Comparison of ENCODE assay signal across 9 mouse cellular contexts in genomic region chr13:67844853-67845194, GRCm38 (mm10). TPM values are rescaled to one million over a fixed set of nuclear protein-coding genes. Genes with fewer than 3 reads are reported as not detected.
DNase-seq lines count a peak whose midpoint lies in the region; ATAC-seq and TF ChIP-seq lines count a peak whose summit lies in the region.
"Had no signal": no experiment of that assay in that cellular context is flagged by ENCODE, and none has a peak within 500 bp of the region (broad histone marks: within the 10 kb centered on the region; RNA-seq: fewer than 3 reads in every experiment).

No protein-coding gene starts in this region.

- ATAC-seq in neural tube, embryonic 11.5 days (ENCODE audit: insufficient read depth, low FRiP score, low TSS enrichment): peak; percentile 65
- no peak for ATAC-seq in liver, embryonic 11.5 days (replicated peaks; ENCODE audit: low FRiP score)

- no peaks in the 10 kb centered on the region for H3K36me3 ChIP-seq in neural tube, embryonic 11.5 days (ENCODE audit: control insufficient read depth, insufficient read depth, low read length)
- H3K36me3 ChIP-seq in liver, embryonic 11.5 days (ENCODE audit: control insufficient read depth, insufficient read depth, low read length): no peaks in the 10 kb centered on the region
- H3K36me3 ChIP-seq in thymus, adult 2 months (ENCODE audit: control insufficient read depth, insufficient read depth, low read length): no peaks in the 10 kb centered on the region

- no peak overlapping the region for H3K27ac ChIP-seq in neural tube, embryonic 11.5 days (ENCODE audit: low read depth, low read length)
- no peak overlapping the region for H3K27ac ChIP-seq in liver, embryonic 11.5 days (ENCODE audit: low read depth, low read length)
- no peak overlapping the region for H3K27ac ChIP-seq in thymus, adult 2 months (ENCODE audit: control insufficient read depth, insufficient read depth, low read length)

- no peaks in the 10 kb centered on the region for H3K9me3 ChIP-seq in neural tube, embryonic 11.5 days (ENCODE audit: control insufficient read depth, low read length)
- H3K9me3 ChIP-seq in liver, embryonic 11.5 days (ENCODE audit: control insufficient read depth, low read length): no peaks in the 10 kb centered on the region

- TF ChIP-seq POLR2A in thymus, adult 2 months (IDR thresholded peaks at IDR 0.05; ENCODE audit: control insufficient read depth, extremely low read depth, insufficient read depth, low read length, poor library complexity): no peak

- TF ChIP-seq CTCF in thymus, adult 2 months (IDR thresholded peaks at IDR 0.05; ENCODE audit: borderline replicate concordance, control insufficient read depth, extremely low read depth, insufficient read depth, low read length, poor library complexity): no peak

- H3K9ac ChIP-seq in neural tube, embryonic 11.5 days (ENCODE audit: low read length): no peak overlapping the region
- no peak overlapping the region for H3K9ac ChIP-seq in liver, embryonic 11.5 days (ENCODE audit: low read depth, low read length)

- peak overlapping the region; percentile 27 for H3K4me3 ChIP-seq in neural tube, embryonic 11.5 days (ENCODE audit: low read depth, low read length)
- H3K4me3 ChIP-seq in liver, embryonic 11.5 days (ENCODE audit: low read depth, low read length): peak overlapping the region; percentile 41
- no peak overlapping the region for H3K4me3 ChIP-seq in thymus, adult 2 months (ENCODE audit: control insufficient read depth, insufficient read depth, low read length)

- DNase-seq in cerebellum, adult 11 months: peak; percentile 16
- DNase-seq in cerebellum, postnatal 4 days (ENCODE audit: low spot score in 2 of 2): no peak
- DNase-seq in neural tube, embryonic 11.5 days (ENCODE audit: low spot score): peak; percentile 25
- DNase-seq in neural tube, embryonic 10.5 days (ENCODE audit: extremely low spot score, low spot score): no peak
- DNase-seq in liver, embryonic 11.5 days (ENCODE audit: low spot score): no peak
- no peak for DNase-seq in thymus, adult 2 months
- DNase-seq in adrenal gland, adult 2 months: no peak
- DNase-seq in frontal cortex, postnatal 14 days (ENCODE audit: low spot score in 2 of 2): no peak

- 23% methylated on average over 8 of the region's 8 CpGs for WGBS in neural tube, embryonic 11.5 days
- WGBS in liver, embryonic 11.5 days: 31% methylated on average over 8 of the region's 8 CpGs
- 58% methylated on average over 8 of the region's 8 CpGs for WGBS in thymus, adult 2 months

- no peaks in the 10 kb centered on the region for H3K27me3 ChIP-seq in neural tube, embryonic 11.5 days (ENCODE audit: control insufficient read depth, insufficient read depth, low read length)
- H3K27me3 ChIP-seq in liver, embryonic 11.5 days (replicated peaks; ENCODE audit: control insufficient read depth, insufficient read depth, low read length): no peaks in the 10 kb centered on the region
- H3K27me3 ChIP-seq in thymus, adult 2 months (ENCODE audit: control insufficient read depth, insufficient read depth, low read length): no peaks in the 10 kb centered on the region

- peak overlapping the region; percentile 40 for H3K4me2 ChIP-seq in neural tube, embryonic 11.5 days (ENCODE audit: low read depth)
- H3K4me2 ChIP-seq in liver, embryonic 11.5 days: peak overlapping the region; percentile 61

- H3K4me1 ChIP-seq in neural tube, embryonic 11.5 days (ENCODE audit: control insufficient read depth, insufficient read depth, low read length): no peaks in the 10 kb centered on the region
- H3K4me1 ChIP-seq in liver, embryonic 11.5 days (replicated peaks; ENCODE audit: control insufficient read depth, insufficient read depth, low read length): no peaks in the 10 kb centered on the region
- H3K4me1 ChIP-seq in thymus, adult 2 months (replicated peaks; ENCODE audit: control insufficient read depth, insufficient read depth, low read length): no peaks in the 10 kb centered on the region

RNA-seq across cellular contexts. Expression of gene Gm10037, which starts 13.9 kb away (rescaled TPM):
- polyA plus RNA-seq in neural tube, embryonic 11.5 days (2014; fragmentation: Nextera tagmentation; extraction: Ambion mirVana): 2.1 and 3.5 TPM in 2 replicates
- polyA plus RNA-seq in liver, embryonic 11.5 days (2014; fragmentation: Nextera tagmentation; extraction: Ambion mirVana): 0.71 and 0.96 TPM in 2 replicates
- polyA plus RNA-seq in thymus, adult 2 months (2012; rRNA removed): 0.34 TPM in 1 of 2 replicates, not detected in the other
- 1 to 10 TPM; 1.8 to 3.2 TPM for total RNA-seq in adrenal gland, adult 2 months (2021)
- not detected in 2 replicates for polyA plus RNA-seq in adrenal gland, adult 2 months (2012; rRNA removed)

RNA-seq across cellular contexts. Expression of gene BC048507, which starts 18.3 kb away (rescaled TPM):
- not detected in 2 replicates for polyA plus RNA-seq in neural tube, embryonic 11.5 days (2014; fragmentation: Nextera tagmentation; extraction: Ambion mirVana)
- not detected in 2 replicates for polyA plus RNA-seq in liver, embryonic 11.5 days (2014; fragmentation: Nextera tagmentation; extraction: Ambion mirVana)
- not detected in 2 replicates for polyA plus RNA-seq in thymus, adult 2 months (2012; rRNA removed)
- not detected for total RNA-seq in adrenal gland, adult 2 months (2021)
- not detected in 2 replicates for polyA plus RNA-seq in adrenal gland, adult 2 months (2012; rRNA removed)
- total RNA-seq: layer of hippocampus, postnatal 36 days had no signal

RNA-seq across cellular contexts. Expression of gene Zfp273, which starts 31.3 kb away (rescaled TPM):
- 6.4 and 6.8 TPM in 2 replicates for polyA plus RNA-seq in neural tube, embryonic 11.5 days (2014; fragmentation: Nextera tagmentation; extraction: Ambion mirVana)
- polyA plus RNA-seq in liver, embryonic 11.5 days (2014; fragmentation: Nextera tagmentation; extraction: Ambion mirVana): 3.6 and 4.0 TPM in 2 replicates
- polyA plus RNA-seq in thymus, adult 2 months (2012; rRNA removed): 0.90 and 1.2 TPM in 2 replicates
- total RNA-seq in adrenal gland, adult 2 months (2021): 1 to 10 TPM; 4.1 to 5.8 TPM
- polyA plus RNA-seq in adrenal gland, adult 2 months (2012; rRNA removed): not detected in 2 replicates

Comparison
In these comparisons a context has a peak if more than half of its experiments do, and no peak if none do; other contexts are left out.
1. DNase-seq: peak in cerebellum, adult 11 months (single experiment) and neural tube, embryonic 11.5 days (single experiment); none in cerebellum, postnatal 4 days (0 of 2), neural tube, embryonic 10.5 days (single experiment), liver, embryonic 11.5 days (single experiment), thymus, adult 2 months (single experiment), adrenal gland, adult 2 months (single experiment) and frontal cortex, postnatal 14 days (0 of 2).